Mouse (Mus musculus) retina, embryonic 14.5 days (tissue): ENCODE results near the gene Eef1akmt4.
A peak's percentile ranks its signal among the peaks of the same experiment; 100 is the strongest.
"Not testable (repeated sequence)": the region's sequence is repeated elsewhere in the genome, so short reads cannot be mapped to it uniquely, and the experiment has no call there.

Experiments
- DNase-seq: peaks from one replicate; pipeline ENCODE4 v3.0.0-alpha.2; 2015; ENCODE audit warnings: low spot score

The Eef1akmt4 gene

GRCm38 (mm10) chr16:20628871-20629391, 17.5 kb downstream of the Eef1akmt4 start:
- peak; percentile 21 for DNase-seq

GRCm38 (mm10) chr16:20629731-20630634, 18.6 kb downstream of the Eef1akmt4 start, which contains the start of gene Ece2:
Gene Ece2 (plus strand): TSS chr16:20629828.
- peak; percentile 45 for DNase-seq

- no peak for DNase-seq
Observed at GRCm38 (mm10) chr16:20637410-20637809, 26.0 kb downstream of the Eef1akmt4 start.

DNA sequence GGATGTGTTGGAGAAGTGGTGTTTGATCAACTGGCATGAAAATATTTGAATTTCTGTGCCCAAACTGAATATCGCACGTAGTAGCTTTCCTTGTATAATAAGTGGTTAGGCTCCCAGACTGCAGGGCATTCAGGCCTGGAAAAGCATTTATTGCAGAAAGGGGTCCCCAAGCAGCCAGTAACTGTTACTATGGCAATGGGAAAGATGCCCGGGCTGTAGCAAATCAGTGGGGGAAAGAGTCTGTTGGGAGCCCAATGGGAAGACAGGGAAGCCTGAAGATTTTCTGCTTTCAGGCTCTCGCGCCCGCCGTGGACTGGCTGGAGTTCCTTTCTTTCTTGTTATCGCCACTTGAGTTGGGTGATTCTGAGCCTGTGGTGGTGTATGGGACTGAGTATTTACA, 27.0 kb downstream of the Eef1akmt4 start:
- DNase-seq: no peak

- peak; percentile 81 for DNase-seq
Observed at GRCm38 (mm10) chr16:20642161-20642560, 30.8 kb downstream of the Eef1akmt4 start.

DNA sequence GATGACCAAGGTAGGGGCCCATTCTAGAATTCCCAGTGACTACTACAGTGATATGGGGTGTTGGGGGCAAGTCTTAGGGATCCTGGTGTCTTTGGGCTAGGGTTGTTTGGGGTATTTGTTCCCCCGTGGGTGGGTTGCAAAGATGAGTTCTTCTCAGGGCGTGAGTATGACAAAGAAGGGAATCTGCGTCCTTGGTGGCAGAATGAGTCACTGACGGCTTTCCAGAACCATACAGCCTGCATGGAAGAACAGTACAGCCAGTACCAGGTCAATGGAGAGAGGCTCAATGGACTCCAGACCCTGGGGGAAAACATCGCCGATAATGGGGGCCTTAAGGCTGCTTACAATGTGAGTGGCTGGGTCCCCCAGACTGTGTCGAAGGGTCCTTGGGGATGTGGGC, 32.5 kb downstream of the Eef1akmt4 start:
- DNase-seq: no peak

DNA sequence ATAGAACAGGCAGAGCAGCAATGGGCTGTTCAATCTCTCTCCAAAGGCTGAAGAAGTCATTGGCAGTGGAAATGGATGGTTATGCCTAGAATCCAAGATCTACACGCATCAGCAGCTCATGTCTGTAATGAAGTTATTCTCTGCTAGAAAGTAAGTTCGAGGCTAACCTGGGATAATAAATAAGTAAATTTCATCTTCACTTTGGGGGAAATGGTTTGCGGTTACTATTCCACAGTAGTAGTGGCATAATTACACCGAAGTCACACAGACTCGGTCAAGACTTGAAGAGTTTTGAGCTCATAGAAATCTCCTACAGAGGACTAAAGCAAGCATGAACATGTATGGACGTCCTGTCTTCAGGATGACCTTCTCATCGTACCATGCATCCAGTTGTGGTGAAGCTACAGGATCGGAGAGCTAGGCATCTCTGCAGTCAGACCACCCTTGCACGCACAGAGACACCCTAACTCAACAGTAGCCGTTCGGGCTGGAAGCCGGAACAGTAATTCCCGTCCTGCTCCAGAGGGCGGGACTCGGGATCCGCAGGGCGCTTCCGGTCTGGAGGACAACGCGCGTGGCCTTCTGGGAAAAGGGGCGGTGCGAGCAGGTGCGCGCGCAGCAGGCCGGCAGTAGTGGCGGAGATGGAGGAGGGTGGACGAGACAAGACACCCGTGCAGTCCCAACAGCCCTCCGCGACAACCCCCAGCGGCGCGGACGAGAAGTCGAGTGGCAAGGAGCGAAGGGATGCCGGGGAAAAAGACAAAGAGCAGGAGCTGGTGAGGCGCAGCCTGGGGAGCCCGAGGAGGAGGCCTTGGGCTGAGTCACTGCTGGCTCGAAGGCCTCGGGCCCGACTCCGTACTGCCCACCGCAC, 39.9 kb downstream of the Eef1akmt4 start, which contains the start of gene Psmd2:
Gene Psmd2 (plus strand): TSS at position 577 of the 871 bp plus-strand sequence.
- DNase-seq: peak; percentile 98

- no peak for DNase-seq
Observed at GRCm38 (mm10) chr16:20651947-20652310, 40.5 kb downstream of the Eef1akmt4 start.

GRCm38 (mm10) chr16:20653315-20653714, 41.9 kb downstream of the Eef1akmt4 start:
- DNase-seq: no peak

DNA sequence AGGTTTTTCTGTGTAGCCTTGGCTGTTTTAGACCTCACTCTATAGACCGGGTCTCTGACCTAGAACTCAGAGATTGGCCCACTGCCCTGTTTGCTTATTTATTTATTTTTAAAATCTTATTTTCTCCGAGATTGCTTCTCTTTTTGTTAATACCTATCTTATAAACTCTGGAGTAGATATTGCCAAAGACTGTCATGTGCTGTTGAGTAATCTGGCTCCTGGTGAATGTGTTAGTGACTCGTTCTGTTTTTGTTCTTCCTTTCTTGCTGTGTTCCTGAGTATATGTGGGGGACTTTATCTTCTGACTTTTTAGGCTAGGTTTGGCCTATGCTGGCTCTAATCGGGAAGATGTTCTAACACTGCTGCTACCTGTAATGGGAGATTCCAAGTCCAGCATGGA, 46.3 kb downstream of the Eef1akmt4 start:
- DNase-seq: no peak

DNA sequence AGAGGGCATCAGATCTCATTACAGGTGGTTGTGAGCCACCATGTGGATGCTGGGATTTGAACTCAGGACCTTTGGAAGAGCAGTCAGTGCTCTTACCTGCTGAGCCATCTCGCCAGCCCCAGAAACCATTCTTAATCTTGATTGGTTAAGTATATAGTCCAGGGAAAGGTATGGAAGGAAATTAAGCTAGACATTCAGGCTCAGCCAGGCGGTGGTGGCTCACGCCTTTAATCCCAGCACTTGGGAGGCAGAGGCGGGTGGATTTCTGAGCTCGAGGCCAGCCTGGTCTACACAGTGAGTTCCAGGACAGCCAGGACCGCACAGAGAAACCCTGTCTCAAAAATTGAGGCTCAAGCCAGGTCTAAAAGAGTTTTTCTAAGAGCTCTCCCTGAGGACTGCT, 56.6 kb downstream of the Eef1akmt4 start, which contains the start of gene Eif4g1:
Gene Eif4g1 (plus strand): TSS at position 301 of the 400 bp plus-strand sequence.
- not testable (repeated sequence) for DNase-seq
